Mouse (Mus musculus) 3T3-L1 (cell line): Measurements from ENCODE around the gene Myh6.

Experiments
- DNase-seq: peaks from one replicate; pipeline ENCODE4 v3.0.0-alpha.2; 2015; ENCODE audit warnings: low read depth, low spot score

Myh6 gene

GRCm38 (mm10) chr14:54892200-54892599 is 74.5 kb downstream of the Myh6 start, which contains the start of gene Pabpn1:
TSS of gene Pabpn1 (plus strand) at chr14:54892500.
- DNase-seq = no peak
